Mouse (Mus musculus): ENCODE data around the gene Cyp4f17.
"Not testable (repeated sequence)": the region's sequence is repeated elsewhere in the genome, so short reads cannot be mapped to it uniquely, and the experiment has no call there.

The Cyp4f17 gene

GRCm38 (mm10) chr17:32527748-32528147 is 21.9 kb downstream of the Cyp4f17 start:
- DNase-seq = peak; percentile 34

DNA sequence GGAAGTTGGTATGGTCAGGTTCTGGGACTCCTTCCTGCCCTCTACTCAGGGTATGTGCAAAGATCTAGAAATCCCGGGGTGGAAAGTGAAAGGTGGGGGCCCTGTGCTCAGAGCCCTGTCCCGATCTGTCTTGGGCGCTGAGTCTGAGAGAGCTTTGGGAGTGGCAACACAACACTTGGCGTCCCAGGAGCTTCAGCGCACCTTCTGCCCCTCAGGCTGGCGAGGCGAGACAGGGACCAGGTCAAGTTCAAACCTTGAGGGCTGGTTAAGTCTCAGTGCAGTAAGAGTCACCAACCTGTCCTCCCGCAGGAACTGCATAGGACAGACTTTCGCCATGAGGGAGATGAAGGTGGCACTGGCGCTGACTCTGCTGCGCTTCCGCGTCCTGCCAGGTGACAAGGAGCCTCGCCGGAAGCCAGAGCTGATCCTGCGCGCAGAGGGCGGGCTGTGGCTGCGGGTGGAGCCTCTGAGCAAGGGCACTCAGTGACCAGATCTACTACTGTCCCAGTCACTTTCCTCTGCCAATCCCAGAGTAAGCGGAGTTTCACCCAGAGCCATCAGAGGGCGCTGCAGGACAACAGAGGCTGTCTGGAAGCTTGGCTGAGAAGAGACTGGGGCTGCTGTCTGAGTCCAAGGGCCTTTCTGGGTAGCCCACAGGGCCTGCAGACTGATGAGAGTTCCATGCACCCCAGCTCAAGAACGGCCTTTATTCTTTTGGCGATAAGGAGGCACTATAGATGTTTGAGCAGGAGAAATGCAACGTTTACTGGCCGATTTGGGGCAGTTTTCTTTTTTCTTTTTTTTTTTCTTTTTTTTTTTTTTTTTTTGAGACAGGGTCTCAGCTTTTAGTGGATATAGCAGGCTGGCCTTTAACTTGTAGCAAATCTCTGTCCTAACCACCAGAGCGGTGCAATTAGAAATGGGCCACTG is 22.8 kb downstream of the Cyp4f17 start:
- DNase-seq = peak; percentile 95

GRCm38 (mm10) chr17:32532356-32532755 is 26.5 kb downstream of the Cyp4f17 start:
- not testable (repeated sequence) for DNase-seq

GRCm38 (mm10) chr17:32534068-32534467 is 28.2 kb downstream of the Cyp4f17 start:
- no peak for DNase-seq

DNA sequence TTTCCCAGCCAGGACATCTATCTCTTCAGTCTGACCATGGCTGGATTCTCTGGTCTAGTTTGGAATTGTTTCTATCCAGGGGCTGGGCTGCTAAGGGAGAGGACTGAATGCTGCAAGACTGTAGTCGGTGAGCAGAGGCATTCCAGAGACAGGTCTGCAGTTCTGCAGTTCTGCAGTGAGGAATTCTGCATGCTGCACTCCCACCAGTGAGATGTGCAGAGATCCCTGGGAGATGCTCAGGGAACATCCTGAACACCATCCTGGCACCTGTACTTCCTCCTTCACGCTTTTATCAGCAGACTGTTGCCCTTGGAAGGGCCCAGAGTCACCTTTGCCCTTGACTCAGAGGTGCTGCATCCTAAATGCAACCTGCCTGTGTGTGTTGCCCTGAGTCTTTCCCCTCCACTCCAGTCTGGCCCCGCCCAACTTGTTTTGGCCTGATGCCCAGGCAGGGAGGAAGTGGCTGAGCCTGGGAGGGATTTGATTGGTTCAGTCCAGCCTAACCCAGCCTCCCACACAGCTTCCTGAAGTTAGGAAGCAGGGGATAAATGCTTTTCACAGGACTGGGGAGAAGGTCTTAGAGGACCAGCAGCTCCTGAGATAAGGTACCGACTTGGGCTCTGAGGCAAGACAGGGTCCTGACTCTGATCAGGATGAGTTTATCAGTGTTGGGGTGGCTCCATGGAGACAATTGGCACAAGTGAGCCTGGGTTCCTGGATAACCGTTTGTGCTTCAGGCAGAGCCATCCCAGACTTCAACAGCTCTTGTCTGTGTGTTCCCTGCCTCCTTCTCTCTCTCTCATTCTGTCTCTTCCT is 30.4 kb downstream of the Cyp4f17 start, which contains the start of gene Cyp4f16:
Gene Cyp4f16, plus strand, starts transcription at position 508 of the 816 bp plus-strand sequence.
- peak; percentile 91 for DNase-seq

DNA sequence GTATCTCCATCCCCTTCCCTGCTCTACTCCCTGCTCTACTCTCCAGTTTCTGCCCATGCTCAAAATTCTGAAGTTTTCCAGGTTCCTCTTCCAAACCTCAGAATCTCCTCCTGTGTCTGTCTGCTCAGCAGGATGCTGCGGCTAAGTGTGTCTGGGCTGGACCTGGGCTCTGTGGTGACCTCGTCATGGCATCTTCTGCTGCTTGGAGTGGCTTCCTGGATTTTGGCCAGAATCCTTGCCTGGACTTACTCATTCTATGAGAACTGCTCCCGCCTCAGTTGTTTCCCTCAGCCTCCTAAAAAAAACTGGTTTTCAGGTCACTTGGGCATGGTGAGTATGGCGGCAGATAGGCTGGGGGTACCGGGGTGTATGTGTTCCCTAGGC is 31.0 kb downstream of the Cyp4f17 start:
- DNase-seq = peak; percentile 39

DNA sequence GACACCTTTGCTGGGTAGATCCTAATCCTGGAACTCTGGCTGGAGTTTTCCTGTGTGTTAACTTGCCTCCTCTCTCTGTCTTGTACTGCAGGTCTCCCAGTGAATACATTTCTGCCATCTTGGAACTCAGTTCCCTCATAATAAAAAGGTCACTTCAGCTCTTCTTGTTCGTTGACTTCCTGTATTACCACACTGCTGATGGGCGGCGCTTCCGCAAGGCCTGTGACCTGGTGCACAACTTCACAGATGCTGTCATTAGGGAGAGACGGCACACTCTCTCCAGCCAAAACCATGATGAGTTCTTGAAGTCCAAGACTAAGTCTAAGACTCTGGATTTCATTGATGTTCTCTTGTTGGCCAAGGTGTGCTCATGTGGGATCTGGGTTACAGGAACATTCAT is 38.9 kb downstream of the Cyp4f17 start:
- not testable (repeated sequence) for DNase-seq

GRCm38 (mm10) chr17:32550377-32550776 is 44.5 kb downstream of the Cyp4f17 start:
- DNase-seq = peak; percentile 18

DNA sequence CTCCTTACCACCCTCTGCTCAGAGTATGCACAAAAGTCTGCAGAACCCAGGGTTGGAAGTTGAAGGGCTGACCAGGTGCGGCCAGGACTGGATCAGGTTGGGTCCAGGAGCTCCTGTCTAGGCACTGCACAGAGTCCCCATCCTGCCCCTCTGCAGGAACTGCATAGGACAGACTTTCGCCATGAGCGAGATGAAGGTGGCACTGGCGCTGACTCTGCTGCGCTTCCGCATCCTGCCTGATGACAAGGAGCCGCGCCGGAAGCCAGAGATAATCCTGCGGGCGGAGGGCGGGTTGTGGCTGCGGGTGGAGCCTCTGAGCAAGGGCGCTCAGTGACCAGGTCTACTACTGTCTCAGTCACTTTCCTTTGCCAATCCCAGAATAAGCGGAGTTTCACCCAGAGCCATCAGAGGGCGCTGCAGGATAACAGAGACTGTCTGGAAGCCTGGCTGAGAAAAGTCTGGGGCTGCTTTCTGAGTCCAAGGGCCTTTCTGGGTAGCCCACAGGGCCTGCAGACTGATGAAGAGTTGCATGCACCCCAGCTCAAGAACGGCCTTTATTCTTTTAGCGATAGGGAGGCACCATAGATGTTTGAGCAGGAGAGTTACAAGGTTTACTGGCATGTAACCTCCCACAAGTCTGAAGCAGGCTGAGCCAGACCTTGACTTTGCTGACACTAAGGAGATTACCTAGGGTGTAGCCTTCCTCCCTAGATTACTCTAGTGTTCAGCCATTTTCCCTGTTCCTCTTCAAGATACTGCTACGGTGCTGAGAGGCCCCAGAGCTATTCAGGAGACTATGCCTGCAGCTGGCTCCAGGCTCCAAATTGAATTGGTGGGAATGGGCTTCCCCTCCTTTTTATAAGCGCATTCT is 45.3 kb downstream of the Cyp4f17 start:
- peak; percentile 92 for DNase-seq

DNA sequence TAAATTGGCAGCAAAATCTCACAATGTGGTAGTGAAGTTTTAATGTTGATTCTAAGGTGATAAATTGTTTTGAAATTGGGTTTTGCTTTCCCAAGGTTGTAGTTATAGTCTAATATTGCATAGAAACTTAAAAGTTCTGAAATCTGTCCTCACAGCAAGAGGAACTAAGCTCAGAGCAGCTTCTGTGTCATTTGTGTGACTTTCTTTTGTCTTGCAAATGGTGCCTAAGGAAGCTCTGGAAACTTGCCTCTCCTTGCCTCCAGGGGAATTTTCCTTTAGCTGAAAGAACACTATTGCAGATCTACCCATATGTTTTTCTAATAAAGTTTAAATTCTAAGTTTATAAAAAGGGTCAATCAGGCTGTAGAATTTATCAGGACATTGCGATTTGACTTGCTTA is 47.2 kb downstream of the Cyp4f17 start:
- not testable (repeated sequence) for DNase-seq

DNA sequence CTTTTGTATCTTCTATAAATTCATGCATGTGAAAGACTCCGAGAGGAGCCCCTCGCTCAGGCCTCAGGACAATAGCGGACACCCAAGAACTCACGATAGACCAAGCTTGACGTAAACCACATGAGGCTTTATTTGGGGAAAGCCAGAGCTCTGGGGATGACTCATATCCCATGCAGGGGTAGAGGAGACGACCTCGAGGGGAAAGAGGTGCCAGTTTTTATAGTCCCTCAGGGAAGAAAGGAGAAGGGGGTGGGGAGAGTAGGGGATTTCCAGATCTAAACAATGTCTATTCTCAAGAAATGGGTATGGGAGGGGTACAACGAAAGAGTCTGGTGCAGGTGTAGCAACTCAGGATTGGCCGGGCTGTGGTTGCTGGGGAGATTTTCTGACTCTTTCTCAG is 48.5 kb downstream of the Cyp4f17 start:
- not testable (repeated sequence) for DNase-seq

DNA sequence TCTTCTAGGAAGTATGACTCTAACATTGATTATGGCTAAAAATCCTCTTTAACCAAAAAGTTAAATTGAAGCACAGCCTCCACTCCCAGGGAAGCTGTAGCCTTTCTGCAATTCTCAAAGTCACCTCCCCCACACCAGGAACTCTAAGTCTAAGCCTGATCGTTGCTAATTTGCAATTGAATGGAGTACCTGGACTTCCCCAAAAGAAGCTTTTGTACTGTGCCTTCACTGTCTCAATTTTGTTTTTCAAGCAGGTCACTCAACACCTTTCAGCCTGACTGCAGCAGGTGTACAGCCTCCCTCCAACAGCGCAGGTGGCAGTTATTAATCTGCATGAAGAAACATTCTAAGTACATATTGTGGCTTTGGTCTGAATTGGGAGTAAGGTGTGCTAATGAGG is 57.5 kb downstream of the Cyp4f17 start:
- not testable (repeated sequence) for DNase-seq

DNA sequence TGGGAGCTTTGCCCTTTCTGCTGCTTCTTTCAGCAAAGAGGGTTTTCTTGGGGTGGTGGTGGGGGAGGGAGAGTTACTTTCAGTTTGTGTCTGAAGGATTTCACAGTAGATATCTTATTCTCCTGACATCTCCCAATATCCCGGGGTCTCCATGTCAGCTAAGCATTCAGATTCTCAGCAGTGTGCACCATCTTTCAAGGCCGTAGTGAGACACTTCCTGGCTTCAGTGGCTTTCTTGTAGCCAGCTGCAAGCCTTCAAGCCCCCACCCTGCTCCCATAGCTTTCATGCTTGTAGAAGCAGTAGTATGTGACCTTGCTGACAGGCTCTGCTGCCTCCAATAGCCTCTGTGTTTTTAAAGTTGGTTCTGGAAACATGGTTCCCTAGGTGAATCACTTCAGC is 67.4 kb downstream of the Cyp4f17 start:
- not testable (repeated sequence) for DNase-seq

DNA sequence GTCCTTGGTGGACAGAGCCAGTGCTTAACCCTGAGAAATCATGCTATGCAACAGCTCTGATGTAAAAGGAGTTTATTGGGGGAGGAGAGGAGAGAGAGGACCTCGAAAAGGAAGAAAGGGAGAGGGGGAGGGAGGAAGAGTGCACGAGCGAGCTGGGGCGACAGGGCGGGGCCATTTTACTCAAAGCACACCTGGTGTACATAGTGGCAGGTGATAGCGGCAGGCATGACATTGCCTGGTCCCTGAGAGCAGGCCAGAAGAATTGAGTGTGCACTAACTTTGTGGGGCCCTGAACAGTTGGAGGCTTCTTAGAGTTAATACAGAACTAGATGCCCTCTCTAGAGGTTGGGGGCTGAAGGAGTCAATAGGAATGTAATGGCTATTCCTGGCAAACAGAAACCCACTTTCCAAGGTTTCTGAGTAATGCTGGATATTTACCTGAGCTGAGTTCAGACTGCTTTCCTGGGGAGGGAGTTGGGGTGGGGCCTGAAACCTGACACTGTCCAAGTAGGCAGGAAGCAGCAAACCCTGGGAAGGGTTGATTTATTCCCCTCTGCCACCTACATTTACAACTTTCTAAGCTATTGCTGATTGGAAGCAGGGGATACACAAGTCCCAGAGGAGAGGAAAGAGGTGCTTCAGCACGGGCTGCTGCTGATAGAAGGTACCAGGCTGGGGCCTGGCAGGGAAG is 71.8 kb downstream of the Cyp4f17 start:
- DNase-seq = no peak

Data from cerebellum, adult 9-11 months (tissue).